Mouse (Mus musculus) lung, adult 2 months (tissue): Measurements from ENCODE around the gene Abca13.

Experiments
- CTCF ChIP-seq: fragments of 200-500 bp; IDR thresholded peaks from 2 replicates; pipeline ENCODE4 v1.5.1; 2011; ENCODE audit warnings: mild to moderate bottlenecking, low read length, control low read depth; ENCODE audit not compliant: insufficient read depth
- POLR2A ChIP-seq: fragments of 200-500 bp; IDR thresholded peaks from 2 replicates; pipeline ENCODE4 v1.6.1; 2011; ENCODE audit warnings: low read depth, mild to moderate bottlenecking, control low read depth, low read length, borderline replicate concordance; ENCODE audit errors: extremely low read depth

DNA sequence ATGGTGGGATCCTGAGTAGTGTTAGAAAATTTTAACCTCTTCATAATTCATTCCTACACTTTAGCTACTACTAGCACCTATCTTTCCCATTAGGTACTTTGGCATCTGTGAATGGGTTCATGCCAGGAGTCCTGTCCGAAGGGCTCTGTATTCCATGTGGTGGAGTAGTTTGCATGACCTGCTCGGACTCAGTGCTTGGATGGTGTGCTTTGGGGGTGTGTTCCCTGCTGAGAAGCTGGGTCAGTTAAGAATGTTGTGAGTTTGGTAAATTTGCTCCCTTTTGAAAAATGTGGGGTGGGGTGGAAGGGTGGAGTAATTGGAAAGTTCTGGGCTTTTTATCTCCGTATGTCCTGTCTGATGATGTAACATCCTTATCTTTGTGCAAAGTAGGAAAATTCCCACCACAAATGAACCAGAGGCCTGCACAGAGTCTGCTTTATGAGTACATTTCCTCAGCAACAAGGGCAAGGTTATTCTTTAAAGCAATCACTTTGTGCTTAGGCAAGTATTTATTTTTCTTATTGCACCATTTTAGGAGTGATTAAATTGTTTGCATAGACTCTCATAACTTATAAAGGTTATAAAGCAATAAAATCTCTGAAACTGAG is 475.0 kb downstream of the Abca13 start:
- TF ChIP-seq POLR2A (no peak), CTCF (no peak)
